Mouse (Mus musculus): ENCODE measurements around the gene Gatd1. TPM values are rescaled to one million over a fixed set of nuclear protein-coding genes. Genes with fewer than 3 reads are reported as not detected.

Gatd1 gene
- total RNA-seq, 2 experiments from 2014 or later: 37.4 to 37.6 TPM

Other genes with a start within 250 kb of the Gatd1 start
- gene Rnh1, start 241.3 kb downstream of the Gatd1 start, total RNA-seq (2021): 10 to 100 TPM; 26.8 to 34.3 TPM
- 100 to 1,000 TPM; 204 to 208 TPM for gene Hras, start 220.1 kb downstream of the Gatd1 start, total RNA-seq (2021)
- 1 to 10 TPM; 4.9 to 6.7 TPM for gene Lrrc56, start 220.0 kb downstream of the Gatd1 start, total RNA-seq (2021)
- not detected for gene Lmntd2, start 200.1 kb downstream of the Gatd1 start, total RNA-seq (2021)
- 1 to 10 TPM in 1 of 2 experiments, under 1 TPM in 1; 0.83 to 1.2 TPM for gene Rassf7, start 198.3 kb downstream of the Gatd1 start, total RNA-seq (2021)
- gene Phrf1, start 185.4 kb downstream of the Gatd1 start, total RNA-seq (2021): 10 to 100 TPM; 66.9 to 77.2 TPM
- 1 to 10 TPM in 1 of 2 experiments, under 1 TPM in 1; 0.46 to 1.3 TPM for gene Irf7, start 147.7 kb downstream of the Gatd1 start, total RNA-seq (2021)
- not detected for gene Cdhr5, start 137.3 kb downstream of the Gatd1 start, total RNA-seq (2021)
- gene Sct, start 135.0 kb downstream of the Gatd1 start, total RNA-seq (2021): not detected
- gene Drd4, start 122.1 kb downstream of the Gatd1 start, total RNA-seq (2021): under 1 TPM; 0.31 to 0.32 TPM
- 100 to 1,000 TPM; 180 to 199 TPM for gene Deaf1, start 86.4 kb downstream of the Gatd1 start, total RNA-seq (2021)
- gene Tmem80, start 86.4 kb downstream of the Gatd1 start, total RNA-seq (2021): 10 to 100 TPM; 30.2 to 30.8 TPM
- gene Eps8l2, start 75.3 kb downstream of the Gatd1 start, total RNA-seq (2021): 1 to 10 TPM; 5.5 to 7.8 TPM
- 100 to 1,000 TPM; 129 to 140 TPM for gene Taldo1, start 21.9 kb downstream of the Gatd1 start, total RNA-seq (2021)
- gene Cend1, start 15.4 kb upstream of the Gatd1 start, total RNA-seq (2021): 100 to 1,000 TPM; 332 to 341 TPM
- gene Slc25a22, start 23.8 kb upstream of the Gatd1 start, total RNA-seq (2021): 100 to 1,000 TPM; 366 to 390 TPM
- 1 to 10 TPM; 1.9 TPM for gene Pidd1, start 29.9 kb upstream of the Gatd1 start, total RNA-seq (2021)
- gene Rplp2, start 33.2 kb upstream of the Gatd1 start, total RNA-seq (2021): 100 to 1,000 TPM; 577 to 590 TPM
- 10 to 100 TPM; 32.4 to 36.6 TPM for gene Pnpla2, start 41.1 kb upstream of the Gatd1 start, total RNA-seq (2021)
- gene Cracr2b, start 47.0 kb upstream of the Gatd1 start, total RNA-seq (2021): 1 to 10 TPM; 5.5 to 6.6 TPM
- gene Cd151, start 53.3 kb upstream of the Gatd1 start, total RNA-seq (2021): 10 to 100 TPM; 29.5 to 33.8 TPM
- 10 to 100 TPM; 43.9 to 50.4 TPM for gene Polr2l, start 61.0 kb upstream of the Gatd1 start, total RNA-seq (2021)
- gene Tspan4, start 61.1 kb upstream of the Gatd1 start, total RNA-seq (2021): 10 to 100 TPM; 24.5 to 28.7 TPM
- gene Chid1, start 125.7 kb upstream of the Gatd1 start, total RNA-seq (2021): 10 to 100 TPM; 79.9 to 86.7 TPM
- gene Ap2a2, start 148.0 kb upstream of the Gatd1 start, total RNA-seq (2021): 100 to 1,000 TPM; 279 to 285 TPM
- gene Muc6, start 241.2 kb upstream of the Gatd1 start, total RNA-seq (2021): not detected

All from layer of hippocampus, postnatal 14 days (tissue).